Mouse (Mus musculus): Measurements from ENCODE around the gene Galp. TPM values are rescaled to one million over a fixed set of nuclear protein-coding genes. Genes with fewer than 3 reads are reported as not detected.
"Not testable (repeated sequence)": the region's sequence is repeated elsewhere in the genome, so short reads cannot be mapped to it uniquely, and the experiment has no call there.

Gene Galp
- polyA plus RNA-seq, 1 experiment from 2014 or later = not detected

GRCm38 (mm10) chr7:6220147-6220546, 23.3 kb downstream of the Galp start:
- ATAC-seq (ENCODE audit: low FRiP score) (no peak), DNase-seq (ENCODE audit: low spot score, missing footprints) (no peak)
- Histone ChIP-seq H3K36me3 (ENCODE audit: control insufficient read depth, insufficient read depth, low read length) (no peaks in the 10 kb centered on the region), H3K27me3 (ENCODE audit: control insufficient read depth, insufficient read depth, low read length) (no peaks in the 10 kb centered on the region), H3K9ac (ENCODE audit: low read length) (no peak overlapping the region), H3K4me1 (ENCODE audit: control insufficient read depth, insufficient read depth, low read length) (no peaks in the 10 kb centered on the region), H3K4me3 (ENCODE audit: low read depth, low read length) (no peak overlapping the region), H3K9me3 (ENCODE audit: control insufficient read depth, low read length) (peaks cover 2% of the 10 kb centered on the region; the same call in 1 of the 2 replicates), H3K4me2 (no peak overlapping the region), H3K27ac (ENCODE audit: low read depth, low read length) (no peak overlapping the region)
- WGBS = 51% methylated on average over 3 of the region's 3 CpGs

- DNase-seq (ENCODE audit: low spot score, missing footprints) = no peak
- Histone ChIP-seq H3K4me3 (ENCODE audit: low read depth, low read length) (no peak within 1 kb of the TSS), H3K36me3 (ENCODE audit: control insufficient read depth, insufficient read depth, low read length) (no peaks in the 10 kb centered on the region), H3K27me3 (ENCODE audit: control insufficient read depth, insufficient read depth, low read length) (no peaks in the 10 kb centered on the region), H3K4me1 (ENCODE audit: control insufficient read depth, insufficient read depth, low read length) (no peaks in the 10 kb centered on the region), H3K9ac (ENCODE audit: low read length) (no peak within 1 kb of the TSS), H3K4me2 (no peak within 1 kb of the TSS), H3K27ac (ENCODE audit: low read depth, low read length) (no peak within 1 kb of the TSS), H3K9me3 (ENCODE audit: control insufficient read depth, low read length) (peaks cover 2% of the 10 kb centered on the region; the same call in 1 of the 2 replicates)
- WGBS = 94% methylated on average over 12 of the region's 12 CpGs
- no peak for ATAC-seq (ENCODE audit: low FRiP score)
Observed at GRCm38 (mm10) chr7:6221978-6222377, 25.1 kb downstream of the Galp start, which contains the start of gene Zscan5b. Gene Zscan5b, plus strand, starts transcription at chr7:6222278.

GRCm38 (mm10) chr7:6228491-6228890, 31.6 kb downstream of the Galp start:
- H3K27ac ChIP-seq (ENCODE audit: low read depth, low read length); H3K27me3 ChIP-seq (ENCODE audit: control insufficient read depth, insufficient read depth, low read length); H3K9me3 ChIP-seq (ENCODE audit: control insufficient read depth, low read length); H3K9ac ChIP-seq (ENCODE audit: low read length); H3K4me3 ChIP-seq (ENCODE audit: low read depth, low read length); H3K4me2 ChIP-seq; ATAC-seq (ENCODE audit: low FRiP score); H3K36me3 ChIP-seq (ENCODE audit: control insufficient read depth, insufficient read depth, low read length); DNase-seq (ENCODE audit: low spot score, missing footprints); H3K4me1 ChIP-seq (ENCODE audit: control insufficient read depth, insufficient read depth, low read length): not testable (repeated sequence)
- WGBS = 57% methylated on average over 8 of the region's 8 CpGs

- Histone ChIP-seq H3K27me3 (ENCODE audit: control insufficient read depth, insufficient read depth, low read length) (no peaks in the 10 kb centered on the region), H3K4me3 (ENCODE audit: low read depth, low read length) (no peak overlapping the region), H3K9me3 (ENCODE audit: control insufficient read depth, low read length) (no peaks in the 10 kb centered on the region), H3K9ac (ENCODE audit: low read length) (no peak overlapping the region), H3K4me2 (no peak overlapping the region), H3K36me3 (ENCODE audit: control insufficient read depth, insufficient read depth, low read length) (no peaks in the 10 kb centered on the region), H3K4me1 (ENCODE audit: control insufficient read depth, insufficient read depth, low read length) (no peaks in the 10 kb centered on the region), H3K27ac (ENCODE audit: low read depth, low read length) (no peak overlapping the region)
- no peak for ATAC-seq (ENCODE audit: low FRiP score)
- WGBS = 56% methylated on average over 11 of the region's 11 CpGs
- DNase-seq (ENCODE audit: low spot score, missing footprints) = no peak
Observed at GRCm38 (mm10) chr7:6239787-6240186, 42.9 kb downstream of the Galp start.

DNA sequence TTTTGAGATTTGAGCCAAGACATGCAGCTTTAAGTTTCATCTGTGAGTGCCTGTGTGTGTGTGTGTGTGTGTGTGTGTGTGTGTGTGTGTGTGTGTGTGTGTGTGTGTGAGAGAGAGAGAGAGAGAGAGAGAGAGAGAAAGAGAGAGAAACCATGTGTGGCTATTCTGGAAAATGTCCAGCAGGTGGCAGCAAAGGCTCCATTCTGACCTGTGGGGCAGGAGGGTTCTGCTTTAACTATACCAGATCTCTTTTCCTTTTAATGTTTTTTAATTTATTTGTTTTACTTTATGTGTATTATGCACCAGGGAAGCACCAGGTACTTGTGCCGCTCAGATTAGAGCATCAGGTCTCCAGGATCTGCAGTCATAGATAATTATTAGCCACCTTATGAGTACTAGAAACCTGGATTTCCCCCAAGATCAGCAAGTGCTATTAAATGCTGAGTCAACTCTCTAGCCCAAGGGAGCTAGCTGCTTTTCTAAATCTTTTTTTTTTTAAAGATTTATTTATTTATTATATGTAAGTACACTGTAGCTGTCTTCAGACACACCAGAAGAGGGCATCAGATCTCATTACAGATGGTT, 44.0 kb downstream of the Galp start:
- not testable (repeated sequence) for H3K4me3 ChIP-seq (ENCODE audit: low read depth, low read length); H3K27me3 ChIP-seq (ENCODE audit: control insufficient read depth, insufficient read depth, low read length); H3K27ac ChIP-seq (ENCODE audit: low read depth, low read length); H3K36me3 ChIP-seq (ENCODE audit: control insufficient read depth, insufficient read depth, low read length); ATAC-seq (ENCODE audit: low FRiP score); H3K9ac ChIP-seq (ENCODE audit: low read length); H3K4me1 ChIP-seq (ENCODE audit: control insufficient read depth, insufficient read depth, low read length); H3K9me3 ChIP-seq (ENCODE audit: control insufficient read depth, low read length); H3K4me2 ChIP-seq
- 23% methylated on average over 1 of the region's 1 CpGs for WGBS
- DNase-seq (ENCODE audit: low spot score, missing footprints) = peak; percentile 84

DNA sequence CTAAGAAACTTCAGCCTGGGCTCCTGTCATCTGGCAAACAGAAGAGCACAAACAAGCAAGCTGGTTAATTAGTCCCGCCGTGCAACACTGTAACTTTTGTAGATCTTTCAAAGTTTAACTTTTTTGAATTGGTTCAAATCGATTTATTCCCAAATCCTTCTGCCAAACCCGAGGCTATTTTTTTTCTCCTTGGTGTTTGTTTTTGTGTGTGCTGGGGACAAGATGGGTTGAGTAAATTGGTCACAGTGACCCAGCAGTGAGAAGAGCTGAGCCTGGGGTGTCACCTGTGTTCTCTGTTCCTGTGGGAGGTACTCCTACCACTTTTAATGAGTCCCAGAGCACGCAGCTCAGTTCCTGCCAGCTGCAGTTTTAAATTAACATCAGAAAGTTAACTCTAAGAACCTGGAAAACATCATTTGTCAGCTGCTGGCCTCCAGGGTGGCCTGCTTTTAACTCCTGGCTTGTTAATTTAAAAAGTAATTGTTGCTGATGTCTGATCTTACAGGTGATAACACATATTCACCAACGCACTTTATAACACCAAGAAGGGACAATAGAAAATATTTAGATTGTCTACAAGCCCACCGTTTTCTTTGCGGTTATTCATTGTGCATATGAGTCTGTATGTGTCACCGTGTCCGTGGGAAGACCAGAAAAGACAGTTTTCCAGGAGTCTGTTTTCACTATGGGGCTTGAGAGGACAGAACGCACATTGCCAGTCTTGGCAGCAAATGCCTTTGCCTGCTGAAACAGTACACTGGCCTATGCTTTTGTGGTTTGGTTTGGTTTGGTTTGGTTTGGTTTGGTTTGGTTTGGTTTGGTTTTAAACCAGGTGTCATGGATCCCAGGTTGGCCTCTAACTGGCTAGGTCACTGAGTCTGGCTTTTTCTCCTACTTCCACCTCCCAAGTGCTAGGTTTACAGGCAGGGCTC, 47.7 kb downstream of the Galp start:
- Histone ChIP-seq H3K9ac (ENCODE audit: low read length) (no peak overlapping the region), H3K27ac (ENCODE audit: low read depth, low read length) (no peak overlapping the region), H3K4me1 (ENCODE audit: control insufficient read depth, insufficient read depth, low read length) (no peaks in the 10 kb centered on the region), H3K4me3 (ENCODE audit: low read depth, low read length) (no peak overlapping the region), H3K9me3 (ENCODE audit: control insufficient read depth, low read length) (no peaks in the 10 kb centered on the region), H3K27me3 (ENCODE audit: control insufficient read depth, insufficient read depth, low read length) (no peaks in the 10 kb centered on the region), H3K36me3 (ENCODE audit: control insufficient read depth, insufficient read depth, low read length) (no peaks in the 10 kb centered on the region), H3K4me2 (no peak overlapping the region)
- WGBS = 57% methylated on average over 11 of the region's 11 CpGs
- DNase-seq (ENCODE audit: low spot score, missing footprints) (no peak), ATAC-seq (ENCODE audit: low FRiP score) (no peak)

DNA sequence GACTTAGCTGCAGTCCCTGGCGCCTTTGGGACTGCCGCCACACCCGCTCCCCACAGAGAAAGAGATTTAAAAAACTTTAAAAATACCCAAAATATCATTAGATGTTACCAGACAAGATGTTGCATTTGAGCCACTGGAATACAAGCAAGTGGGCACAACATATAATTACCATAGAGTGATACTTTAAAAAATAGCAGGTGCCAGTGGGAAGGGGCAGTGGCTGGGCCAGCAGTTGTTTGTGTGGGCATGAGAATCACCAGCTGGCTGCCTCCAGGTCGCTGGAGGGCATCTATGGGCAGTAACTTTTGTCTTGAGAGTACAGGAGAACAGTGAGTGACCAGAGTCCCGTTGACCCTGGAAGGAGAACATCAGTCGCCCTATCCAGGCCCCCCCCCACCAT, 55.5 kb downstream of the Galp start, which contains the start of gene Epp13:
TSS of gene Epp13 (plus strand) at position 301 of the 400 bp plus-strand sequence.
- H3K9ac ChIP-seq (ENCODE audit: low read length) = no peak within 1 kb of the TSS
- no peaks in the 10 kb centered on the region for H3K27me3 ChIP-seq (ENCODE audit: control insufficient read depth, insufficient read depth, low read length)
- H3K9me3 ChIP-seq (ENCODE audit: control insufficient read depth, low read length) = peaks cover 10% of the 10 kb centered on the region; the same call in 1 of the 2 replicates
- H3K27ac ChIP-seq (ENCODE audit: low read depth, low read length) = no peak within 1 kb of the TSS
- H3K4me3 ChIP-seq (ENCODE audit: low read depth, low read length) = no peak within 1 kb of the TSS
- DNase-seq (ENCODE audit: low spot score, missing footprints) (no peak), ATAC-seq (ENCODE audit: low FRiP score) (no peak)
- no peaks in the 10 kb centered on the region for H3K36me3 ChIP-seq (ENCODE audit: control insufficient read depth, insufficient read depth, low read length)
- H3K4me2 ChIP-seq = no peak within 1 kb of the TSS
- H3K4me1 ChIP-seq (ENCODE audit: control insufficient read depth, insufficient read depth, low read length) = no peaks in the 10 kb centered on the region
- WGBS = 76% methylated on average over 6 of the region's 6 CpGs

DNA sequence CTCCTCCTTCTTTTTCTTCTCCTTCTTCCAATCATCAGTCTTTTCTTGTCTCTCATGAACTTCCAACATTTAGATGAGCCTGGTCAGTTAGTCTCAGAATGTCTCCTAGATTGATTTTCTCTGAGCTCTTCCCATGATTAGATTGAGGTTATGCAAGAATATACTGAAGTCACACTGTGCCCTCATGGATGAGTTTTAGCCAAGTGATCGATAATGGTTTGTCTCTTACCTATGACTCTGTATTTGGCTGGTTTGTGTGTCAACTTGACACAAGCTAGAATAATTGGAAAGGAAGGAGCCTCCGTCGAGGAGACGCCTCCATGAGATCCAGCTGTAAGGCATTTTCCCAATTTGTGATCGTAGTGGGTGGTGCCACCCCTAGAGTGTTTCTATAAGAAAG, 57.6 kb downstream of the Galp start:
- H3K36me3 ChIP-seq (ENCODE audit: control insufficient read depth, insufficient read depth, low read length) = no peaks in the 10 kb centered on the region
- no peaks in the 10 kb centered on the region for H3K27me3 ChIP-seq (ENCODE audit: control insufficient read depth, insufficient read depth, low read length)
- H3K27ac ChIP-seq (ENCODE audit: low read depth, low read length) = no peak overlapping the region
- H3K4me3 ChIP-seq (ENCODE audit: low read depth, low read length) = no peak overlapping the region
- no peak overlapping the region for H3K9ac ChIP-seq (ENCODE audit: low read length)
- no peak for ATAC-seq (ENCODE audit: low FRiP score)
- no peaks in the 10 kb centered on the region for H3K4me1 ChIP-seq (ENCODE audit: control insufficient read depth, insufficient read depth, low read length)
- WGBS = 90% methylated on average over 5 of the region's 5 CpGs
- peaks cover 10% of the 10 kb centered on the region; the same call in 1 of the 2 replicates for H3K9me3 ChIP-seq (ENCODE audit: control insufficient read depth, low read length)
- no peak for DNase-seq (ENCODE audit: low spot score, missing footprints)
- H3K4me2 ChIP-seq = no peak overlapping the region

DNA sequence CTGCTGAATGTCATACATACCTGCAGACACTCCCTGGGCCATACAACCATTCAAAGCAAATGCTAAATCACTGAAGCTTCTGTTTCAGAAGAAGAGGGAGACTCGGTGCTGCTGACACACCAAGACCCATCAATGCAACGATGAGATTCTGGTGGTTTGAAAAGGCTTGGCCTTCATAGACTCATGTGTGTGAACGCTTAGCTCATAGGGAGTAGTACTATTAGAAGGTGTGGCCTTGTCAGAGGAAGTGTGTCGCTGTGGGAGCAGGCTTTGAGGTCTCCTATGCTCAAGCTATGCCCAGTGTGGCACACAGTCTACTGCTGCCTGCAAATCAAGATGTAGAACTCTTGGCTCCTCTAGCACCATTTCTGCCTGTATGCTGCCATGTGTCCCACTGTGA, 60.5 kb downstream of the Galp start:
- H3K9ac ChIP-seq (ENCODE audit: low read length) = no peak overlapping the region
- DNase-seq (ENCODE audit: low spot score, missing footprints) (no peak), ATAC-seq (ENCODE audit: low FRiP score) (no peak)
- peaks cover 10% of the 10 kb centered on the region; the same call in 1 of the 2 replicates for H3K9me3 ChIP-seq (ENCODE audit: control insufficient read depth, low read length)
- H3K27ac ChIP-seq (ENCODE audit: low read depth, low read length) = no peak overlapping the region
- H3K4me1 ChIP-seq (ENCODE audit: control insufficient read depth, insufficient read depth, low read length) = no peaks in the 10 kb centered on the region
- no peaks in the 10 kb centered on the region for H3K27me3 ChIP-seq (ENCODE audit: control insufficient read depth, insufficient read depth, low read length)
- WGBS = 83% methylated on average over 4 of the region's 4 CpGs
- H3K4me2 ChIP-seq = no peak overlapping the region
- no peaks in the 10 kb centered on the region for H3K36me3 ChIP-seq (ENCODE audit: control insufficient read depth, insufficient read depth, low read length)
- H3K4me3 ChIP-seq (ENCODE audit: low read depth, low read length) = no peak overlapping the region
